19 mouse cellular contexts compared by ENCODE assay signal in genomic region chr9:21105760-21106564, GRCm38 (mm10). TPM values are rescaled to one million over a fixed set of nuclear protein-coding genes. Genes with fewer than 3 reads are reported as not detected.
DNase-seq lines count a peak whose midpoint lies in the region; ATAC-seq and TF ChIP-seq lines count a peak whose summit lies in the region.
"Had no signal": no experiment of that assay in that cellular context is flagged by ENCODE, and none has a peak within 500 bp of the region (broad histone marks: within the 10 kb centered on the region; RNA-seq: fewer than 3 reads in every experiment).

No protein-coding gene starts in this region.

- H3K4me3 ChIP-seq in kidney, postnatal 0 days (replicated peaks; ENCODE audit: low read depth, low read length) = no peak overlapping the region
- no peak overlapping the region for H3K4me3 ChIP-seq in stomach, embryonic 15.5 days (replicated peaks)
- H3K4me3 ChIP-seq in stomach, postnatal 0 days (ENCODE audit: low read depth, low read length) = no peak overlapping the region
- no peak overlapping the region for H3K4me3 ChIP-seq in liver, embryonic 14.5 days (ENCODE audit: insufficient read depth in 1 of 2, low read depth in 2 of 2, low read length in 2 of 2)
- no peak overlapping the region for H3K4me3 ChIP-seq in limb, embryonic 10.5 days
- H3K4me3 ChIP-seq: midbrain, embryonic 13.5 days had no signal

- TF ChIP-seq EP300 in stomach, postnatal 0 days (optimal IDR thresholded peaks at IDR 0.05) = no peak
- TF ChIP-seq EP300 in liver, embryonic 14.5 days (IDR thresholded peaks at IDR 0.05; ENCODE audit: low read depth) = peak; percentile 69

- DNase-seq in kidney, postnatal 0 days (ENCODE audit: low spot score) = no peak
- no peak for DNase-seq in kidney, adult 8-10 months
- no peak for DNase-seq in stomach, postnatal 0 days (ENCODE audit: low spot score)
- peak; percentile 46 to 47 (median 47) for DNase-seq in liver, embryonic 14.5 days (ENCODE audit: low read depth in 3 of 3, low spot score in 3 of 3)
- DNase-seq in limb, embryonic 10.5 days (ENCODE audit: low spot score) = no peak
- DNase-seq in kidney, postnatal 4 days = no peak
- DNase-seq: B cell, adult 2 months; cerebellum, postnatal 10 days; embryo, embryonic 11 days; gastrocnemius, postnatal 14 days; heart, postnatal 14 days; kidney, adult 2 months; lung, postnatal 36 days; right cerebral cortex, postnatal 4 days; thymus, postnatal 25 days had no signal

- no peak overlapping the region for H3K9ac ChIP-seq in kidney, postnatal 0 days (ENCODE audit: low read depth, low read length)
- H3K9ac ChIP-seq in stomach, embryonic 15.5 days = no peak overlapping the region
- no peak overlapping the region for H3K9ac ChIP-seq in stomach, postnatal 0 days (ENCODE audit: low read length)
- H3K9ac ChIP-seq in liver, embryonic 14.5 days (replicated peaks) = peak overlapping the region; percentile 48
- H3K9ac ChIP-seq: midbrain, embryonic 13.5 days had no signal

- no peak overlapping the region for H3K27ac ChIP-seq in kidney, postnatal 0 days
- no peak overlapping the region for H3K27ac ChIP-seq in stomach, embryonic 15.5 days
- H3K27ac ChIP-seq in stomach, postnatal 0 days (replicated peaks) = no peak overlapping the region
- H3K27ac ChIP-seq in liver, embryonic 14.5 days = peak overlapping the region; percentile 87
- no peak overlapping the region for H3K27ac ChIP-seq in limb, embryonic 10.5 days
- H3K27ac ChIP-seq: hindbrain, postnatal 0 days; midbrain, embryonic 13.5 days had no signal

- H3K4me2 ChIP-seq in kidney, postnatal 0 days (ENCODE audit: low read length) = no peak overlapping the region
- H3K4me2 ChIP-seq in stomach, embryonic 15.5 days = no peak overlapping the region
- no peak overlapping the region for H3K4me2 ChIP-seq in stomach, postnatal 0 days (replicated peaks; ENCODE audit: low read depth)
- H3K4me2 ChIP-seq in liver, embryonic 14.5 days (ENCODE audit: low read depth) = peak overlapping the region; percentile 35
- H3K4me2 ChIP-seq: midbrain, embryonic 13.5 days had no signal

- no peak for TF ChIP-seq CTCF in kidney, postnatal 0 days (IDR thresholded peaks at IDR 0.05; ENCODE audit: low read depth)
- no peak for TF ChIP-seq CTCF in stomach, postnatal 0 days (IDR thresholded peaks at IDR 0.05; ENCODE audit: low read depth)
- no peak for TF ChIP-seq CTCF in liver, embryonic 14.5 days (IDR thresholded peaks at IDR 0.05; ENCODE audit: low read depth)

- H3K4me1 ChIP-seq in kidney, postnatal 0 days (replicated peaks; ENCODE audit: insufficient read depth, low read length) = no peaks in the 10 kb centered on the region
- H3K4me1 ChIP-seq in stomach, embryonic 15.5 days = no peaks in the 10 kb centered on the region
- no peaks in the 10 kb centered on the region for H3K4me1 ChIP-seq in stomach, postnatal 0 days (replicated peaks; ENCODE audit: control insufficient read depth, insufficient read depth)
- peaks cover 19 to 26% of the 10 kb centered on the region in 2 experiments for H3K4me1 ChIP-seq in liver, embryonic 14.5 days (replicated peaks; ENCODE audit: control insufficient read depth in 2 of 2, insufficient read depth in 2 of 2, low read length in 1 of 2)
- peaks cover 8% of the 10 kb centered on the region; the same call in 1 of the 2 replicates for H3K4me1 ChIP-seq in limb, embryonic 10.5 days
- H3K4me1 ChIP-seq: midbrain, embryonic 13.5 days had no signal

- ATAC-seq in kidney, postnatal 0 days (replicated peaks; ENCODE audit: low FRiP score, low read depth) = 0 out of 2 replicates have a peak, but pooled peaks have one; percentile 15
- peak; percentile 59; the same call in 1 of the 2 replicates for ATAC-seq in stomach, embryonic 15.5 days (ENCODE audit: insufficient read depth, low FRiP score, low read depth)
- ATAC-seq in stomach, postnatal 0 days (ENCODE audit: low FRiP score, low TSS enrichment) = no peak
- ATAC-seq in liver, embryonic 14.5 days (ENCODE audit: insufficient read depth) = peak; percentile 86
- ATAC-seq: forebrain, embryonic 16.5 days; hindbrain, postnatal 0 days; midbrain, embryonic 13.5 days had no signal

- WGBS in kidney, postnatal 0 days = 64% methylated on average over 5 of the region's 5 CpGs
- 77% methylated on average over 5 of the region's 5 CpGs for WGBS in stomach, embryonic 15.5 days
- WGBS in stomach, postnatal 0 days = 61% methylated on average over 5 of the region's 5 CpGs
- 20% methylated on average over 5 of the region's 5 CpGs for WGBS in liver, embryonic 14.5 days (ENCODE audit: insufficient replicate concordance)
- 81% methylated on average over 5 of the region's 5 CpGs for WGBS in limb, embryonic 10.5 days

- no peaks in the 10 kb centered on the region for H3K9me3 ChIP-seq in kidney, postnatal 0 days (replicated peaks; ENCODE audit: low read length)
- no peaks in the 10 kb centered on the region for H3K9me3 ChIP-seq in stomach, embryonic 15.5 days
- H3K9me3 ChIP-seq in stomach, postnatal 0 days (ENCODE audit: control insufficient read depth, low read length) = no peaks in the 10 kb centered on the region
- no peaks in the 10 kb centered on the region for H3K9me3 ChIP-seq in liver, embryonic 14.5 days (ENCODE audit: control insufficient read depth, low read length)
- H3K9me3 ChIP-seq in limb, embryonic 10.5 days (replicated peaks) = no peaks in the 10 kb centered on the region
- H3K9me3 ChIP-seq: midbrain, embryonic 13.5 days had no signal

- H3K27me3 ChIP-seq in kidney, postnatal 0 days (ENCODE audit: insufficient read depth, low read length) = no peaks in the 10 kb centered on the region
- H3K27me3 ChIP-seq in stomach, embryonic 15.5 days (replicated peaks) = no peaks in the 10 kb centered on the region
- H3K27me3 ChIP-seq in stomach, postnatal 0 days (ENCODE audit: control insufficient read depth, insufficient read depth, low read length) = no peaks in the 10 kb centered on the region
- H3K27me3 ChIP-seq in liver, embryonic 14.5 days (ENCODE audit: control insufficient read depth, insufficient read depth, low read length) = no peaks in the 10 kb centered on the region
- no peaks in the 10 kb centered on the region for H3K27me3 ChIP-seq in limb, embryonic 10.5 days (ENCODE audit: low read depth, poor library complexity, severe bottlenecking)
- H3K27me3 ChIP-seq: midbrain, embryonic 13.5 days had no signal

- H3K36me3 ChIP-seq in kidney, postnatal 0 days (ENCODE audit: insufficient read depth, low read length) = no peaks in the 10 kb centered on the region
- H3K36me3 ChIP-seq in stomach, embryonic 15.5 days = no peaks in the 10 kb centered on the region
- H3K36me3 ChIP-seq in stomach, postnatal 0 days (ENCODE audit: control insufficient read depth, insufficient read depth, low read length) = peaks cover 2% of the 10 kb centered on the region; the same call in 1 of the 2 replicates
- no peaks in the 10 kb centered on the region for H3K36me3 ChIP-seq in liver, embryonic 14.5 days (replicated peaks; ENCODE audit: control insufficient read depth, insufficient read depth, low read depth)
- peaks cover 9% of the 10 kb centered on the region for H3K36me3 ChIP-seq in limb, embryonic 10.5 days

RNA-seq across cellular contexts. Expression of gene Raver1, which starts 14.2 kb away (rescaled TPM):
- polyA plus RNA-seq in kidney, postnatal 0 days (2015; fragmentation: Nextera tagmentation; extraction: Ambion mirVana) = 40.8 and 41.3 TPM in 2 replicates
- polyA plus RNA-seq in stomach, embryonic 15.5 days (2015; fragmentation: Nextera tagmentation; extraction: Ambion mirVana) = 48.3 and 60.9 TPM in 2 replicates
- polyA plus RNA-seq in stomach, postnatal 0 days (2015; fragmentation: Nextera tagmentation; extraction: Ambion mirVana) = 15.0 and 18.3 TPM in 2 replicates
- 21.4 and 23.4 TPM in 2 replicates for polyA plus RNA-seq in liver, embryonic 14.5 days (2012; rRNA removed)
- 23.4 and 28.4 TPM in 2 replicates for polyA plus RNA-seq in liver, embryonic 14.5 days (2014; fragmentation: Nextera tagmentation; extraction: Ambion mirVana)
- 109 and 115 TPM in 2 replicates for polyA plus RNA-seq in limb, embryonic 10.5 days (2016; fragmentation: Nextera tagmentation; extraction: Ambion mirVana)

RNA-seq across cellular contexts. Expression of gene Gm38431, which starts 14.2 kb away (rescaled TPM):
- 0.80 and 0.91 TPM in 2 replicates for polyA plus RNA-seq in kidney, postnatal 0 days (2015; fragmentation: Nextera tagmentation; extraction: Ambion mirVana)
- polyA plus RNA-seq in stomach, embryonic 15.5 days (2015; fragmentation: Nextera tagmentation; extraction: Ambion mirVana) = 1.6 and 1.7 TPM in 2 replicates
- 0.28 and 0.86 TPM in 2 replicates for polyA plus RNA-seq in stomach, postnatal 0 days (2015; fragmentation: Nextera tagmentation; extraction: Ambion mirVana)
- polyA plus RNA-seq in liver, embryonic 14.5 days (2012; rRNA removed) = 2.4 and 5.6 TPM in 2 replicates
- 0.91 and 1.5 TPM in 2 replicates for polyA plus RNA-seq in liver, embryonic 14.5 days (2014; fragmentation: Nextera tagmentation; extraction: Ambion mirVana)
- 5.4 TPM in 2 replicates for polyA plus RNA-seq in limb, embryonic 10.5 days (2016; fragmentation: Nextera tagmentation; extraction: Ambion mirVana)

RNA-seq across cellular contexts. Expression of gene Tyk2, which starts 25.1 kb away (rescaled TPM):
- polyA plus RNA-seq in kidney, postnatal 0 days (2015; fragmentation: Nextera tagmentation; extraction: Ambion mirVana) = 8.6 and 9.4 TPM in 2 replicates
- 13.6 and 15.8 TPM in 2 replicates for polyA plus RNA-seq in stomach, embryonic 15.5 days (2015; fragmentation: Nextera tagmentation; extraction: Ambion mirVana)
- 6.8 and 7.1 TPM in 2 replicates for polyA plus RNA-seq in stomach, postnatal 0 days (2015; fragmentation: Nextera tagmentation; extraction: Ambion mirVana)
- polyA plus RNA-seq in liver, embryonic 14.5 days (2012; rRNA removed) = 5.7 and 6.2 TPM in 2 replicates
- 4.0 and 5.1 TPM in 2 replicates for polyA plus RNA-seq in liver, embryonic 14.5 days (2014; fragmentation: Nextera tagmentation; extraction: Ambion mirVana)
- polyA plus RNA-seq in limb, embryonic 10.5 days (2016; fragmentation: Nextera tagmentation; extraction: Ambion mirVana) = 11.5 and 15.3 TPM in 2 replicates

RNA-seq across cellular contexts. Expression of gene Fdx1l, which starts 32.5 kb away (rescaled TPM):
- 61.5 and 63.9 TPM in 2 replicates for polyA plus RNA-seq in kidney, postnatal 0 days (2015; fragmentation: Nextera tagmentation; extraction: Ambion mirVana)
- polyA plus RNA-seq in stomach, embryonic 15.5 days (2015; fragmentation: Nextera tagmentation; extraction: Ambion mirVana) = 57.6 and 58.0 TPM in 2 replicates
- 39.4 and 42.3 TPM in 2 replicates for polyA plus RNA-seq in stomach, postnatal 0 days (2015; fragmentation: Nextera tagmentation; extraction: Ambion mirVana)
- 27.5 and 31.1 TPM in 2 replicates for polyA plus RNA-seq in liver, embryonic 14.5 days (2012; rRNA removed)
- 37.3 and 37.9 TPM in 2 replicates for polyA plus RNA-seq in liver, embryonic 14.5 days (2014; fragmentation: Nextera tagmentation; extraction: Ambion mirVana)
- polyA plus RNA-seq in limb, embryonic 10.5 days (2016; fragmentation: Nextera tagmentation; extraction: Ambion mirVana) = 69.5 and 74.7 TPM in 2 replicates

RNA-seq across cellular contexts. Expression of gene Gm49373, which starts 33.1 kb away (rescaled TPM):
- polyA plus RNA-seq in kidney, postnatal 0 days (2015; fragmentation: Nextera tagmentation; extraction: Ambion mirVana) = 0.38 and 0.62 TPM in 2 replicates
- 0.58 and 0.82 TPM in 2 replicates for polyA plus RNA-seq in stomach, embryonic 15.5 days (2015; fragmentation: Nextera tagmentation; extraction: Ambion mirVana)
- polyA plus RNA-seq in stomach, postnatal 0 days (2015; fragmentation: Nextera tagmentation; extraction: Ambion mirVana) = 0.11 and 0.24 TPM in 2 replicates
- polyA plus RNA-seq in liver, embryonic 14.5 days (2012; rRNA removed) = 0.47 and 0.94 TPM in 2 replicates
- polyA plus RNA-seq in liver, embryonic 14.5 days (2014; fragmentation: Nextera tagmentation; extraction: Ambion mirVana) = 0.32 and 0.46 TPM in 2 replicates
- polyA plus RNA-seq in limb, embryonic 10.5 days (2016; fragmentation: Nextera tagmentation; extraction: Ambion mirVana) = 0.68 and 0.81 TPM in 2 replicates

Comparison
In these comparisons a context has a peak if more than half of its experiments do, and no peak if none do; other contexts are left out.
1. DNase-seq: peak in liver, embryonic 14.5 days (3 of 3); none in kidney, postnatal 0 days (single experiment), kidney, adult 8-10 months (0 of 2), stomach, postnatal 0 days (single experiment), limb, embryonic 10.5 days (single experiment) and kidney, postnatal 4 days (0 of 2).